Mouse (Mus musculus) R1 (cell line): ENCODE results near the gene Rexo2.
"Not testable (repeated sequence)": the region's sequence is repeated elsewhere in the genome, so short reads cannot be mapped to it uniquely, and the experiment has no call there.

Experiments used
- DNase-seq: peaks from one replicate; pipeline ENCODE4 v3.0.0-alpha.2; 2018; ENCODE audit warnings: low read depth, low spot score

The Rexo2 gene

DNA sequence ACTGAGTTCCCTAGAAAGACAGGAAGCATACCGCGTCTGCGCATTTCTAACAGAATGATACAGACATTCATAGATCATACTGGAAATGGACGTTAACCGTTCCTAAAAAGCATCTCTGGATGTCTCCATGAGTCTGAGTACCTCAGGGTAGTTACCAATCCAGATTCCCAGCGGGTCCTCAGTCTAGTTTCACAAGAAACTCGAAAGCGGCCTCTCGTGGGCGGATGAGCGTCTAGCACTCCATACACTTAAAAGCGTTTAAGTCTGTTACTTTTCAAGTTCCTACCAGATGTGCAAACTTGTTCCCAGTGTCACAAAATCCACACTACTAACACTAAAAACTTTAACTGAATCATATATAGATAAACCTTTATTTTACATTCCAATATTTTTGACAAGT lies 7.3 kb downstream of the Rexo2 start:
- DNase-seq, result peak; percentile 54

DNA sequence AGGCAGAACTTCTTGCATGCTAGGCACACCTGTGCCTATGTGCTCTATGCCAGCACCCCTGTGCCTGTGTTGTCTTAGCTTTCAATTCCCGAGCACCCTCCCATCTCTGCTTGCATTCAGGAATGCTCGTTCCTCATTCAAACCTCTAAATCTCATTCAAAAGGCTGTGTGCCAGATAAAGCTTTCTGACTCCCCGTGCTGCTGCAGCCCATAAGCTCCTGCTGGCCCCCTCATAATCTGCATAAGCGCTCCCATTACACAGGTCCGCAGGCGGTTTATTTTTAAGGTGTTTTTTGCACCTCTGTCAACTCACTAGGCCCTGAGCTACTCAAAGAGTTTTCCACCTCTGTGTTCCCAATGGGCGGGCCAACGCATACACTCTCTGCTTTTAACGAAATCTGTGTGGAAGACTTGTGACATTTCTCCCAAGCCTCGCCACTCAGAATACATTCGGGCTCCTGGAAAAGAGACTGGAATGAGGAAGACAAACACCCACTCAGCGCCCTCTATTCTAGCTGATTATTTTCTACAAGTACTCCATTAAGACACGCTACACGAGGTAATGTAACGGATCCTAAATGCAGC lies 7.9 kb downstream of the Rexo2 start:
- DNase-seq, result peak; percentile 66

DNA sequence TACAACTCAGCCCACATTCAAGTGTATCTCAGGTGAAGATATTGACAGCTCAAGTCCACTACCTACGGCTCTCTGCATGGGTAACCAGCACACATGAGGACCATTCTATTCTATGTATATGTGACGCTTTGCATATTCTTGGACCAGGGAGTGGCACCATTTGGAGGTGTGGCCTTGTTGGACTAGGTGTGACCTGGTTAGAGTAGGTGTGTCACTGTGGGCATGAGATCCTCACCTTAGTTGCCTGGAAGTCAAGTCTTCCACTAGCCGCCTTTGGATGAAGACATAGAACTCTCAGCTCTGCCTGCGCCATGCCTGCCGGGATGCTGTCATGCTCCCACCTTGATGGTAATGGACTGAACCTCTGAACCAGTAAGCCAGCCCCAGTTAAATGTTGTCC lies 13.0 kb downstream of the Rexo2 start:
- not testable (repeated sequence) for DNase-seq

DNA sequence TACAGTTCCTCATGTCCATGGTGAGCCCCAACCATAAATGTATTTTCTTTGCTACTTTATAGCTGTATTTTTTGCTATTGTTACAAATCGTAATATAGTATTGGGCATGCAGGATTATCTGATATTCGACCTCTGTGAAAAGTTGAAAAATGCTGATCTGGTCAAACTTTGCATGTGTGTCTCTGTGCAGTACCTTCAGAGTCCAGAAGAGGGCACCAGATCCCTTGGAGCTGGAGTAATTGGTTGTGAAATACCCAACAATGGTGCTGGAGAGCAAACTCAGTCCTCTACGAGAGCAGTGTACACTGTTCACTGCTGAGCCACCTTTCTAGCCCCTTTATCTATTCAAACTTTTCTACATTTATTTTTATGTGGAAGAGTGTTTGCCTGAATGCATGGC lies 13.6 kb downstream of the Rexo2 start:
- DNase-seq, result peak; percentile 80

DNA sequence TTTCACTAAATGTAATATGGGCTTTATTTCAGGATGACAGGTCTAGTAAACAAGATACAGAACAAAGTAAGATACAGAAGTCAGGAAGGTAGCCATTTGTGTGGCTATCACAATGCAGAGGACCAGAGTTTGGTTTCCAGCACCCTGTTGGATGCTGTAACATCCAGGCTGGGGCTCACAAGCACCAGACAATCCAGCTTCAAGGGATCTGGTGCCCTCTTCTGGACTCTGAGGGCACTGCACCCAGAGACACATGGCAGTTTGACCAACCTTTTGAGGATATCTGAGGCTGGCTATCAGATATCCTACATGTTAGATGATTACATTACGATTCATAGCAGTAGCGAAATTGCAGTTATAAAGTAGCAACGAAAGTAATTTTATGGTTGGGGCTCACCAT lies 14.8 kb downstream of the Rexo2 start:
- peak; percentile 66 for DNase-seq

DNA sequence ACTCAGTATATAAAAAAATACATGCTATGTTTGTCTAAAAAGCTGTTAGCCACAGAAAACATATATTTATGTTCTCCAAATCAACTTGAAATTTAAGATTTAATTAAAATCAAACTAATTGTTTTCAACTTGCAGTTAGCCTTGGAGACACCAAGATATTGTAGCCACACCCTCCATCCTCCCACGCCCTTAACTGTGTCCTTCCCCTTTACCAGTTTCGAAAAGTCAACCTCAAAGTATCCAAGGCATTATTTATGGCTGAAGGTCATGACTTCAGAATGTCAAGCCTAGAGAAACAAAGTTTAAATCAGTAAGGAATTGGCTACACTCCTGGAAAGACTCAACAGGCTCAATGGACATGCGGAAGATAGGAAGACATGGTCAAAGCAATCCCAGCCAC lies 18.9 kb downstream of the Rexo2 start:
- DNase-seq, result no peak

DNA sequence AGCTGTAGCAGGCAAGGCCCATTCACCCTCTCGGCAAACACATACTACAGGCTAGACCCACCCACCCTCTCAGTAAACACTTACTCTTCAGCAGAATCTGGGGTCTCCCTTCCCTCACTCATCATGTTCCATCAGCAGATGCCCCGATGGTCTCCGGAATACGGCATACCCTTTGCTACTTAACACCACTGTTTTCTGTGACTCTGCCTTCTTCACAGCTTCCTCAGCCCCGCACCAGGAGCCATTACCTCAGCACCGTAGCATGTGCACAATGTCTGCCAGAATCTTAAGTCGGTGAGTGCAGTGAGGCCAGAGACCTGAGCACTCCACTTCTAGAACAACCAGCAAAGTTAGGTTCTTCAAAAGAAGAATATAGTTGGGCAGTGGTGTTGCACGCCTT lies 19.7 kb downstream of the Rexo2 start:
- no peak for DNase-seq

DNA sequence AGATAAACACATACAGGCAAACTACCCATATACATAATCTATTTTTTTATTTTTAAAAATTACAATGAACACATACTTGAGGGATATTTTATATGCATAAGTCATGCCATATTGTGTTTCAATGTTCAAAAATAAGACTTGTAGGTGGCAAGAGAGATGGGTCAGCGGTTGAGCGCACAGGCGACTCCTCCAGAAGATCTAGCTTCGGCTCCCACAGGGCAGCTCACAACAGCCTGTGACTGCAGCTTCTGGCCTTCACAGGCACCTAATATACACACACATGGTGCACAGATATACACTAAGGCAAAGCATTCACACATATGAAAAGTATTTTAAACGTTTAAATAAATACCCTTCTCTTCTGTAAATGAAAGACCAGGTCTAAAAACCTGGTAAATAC lies 21.0 kb downstream of the Rexo2 start:
- DNase-seq, result no peak

DNA sequence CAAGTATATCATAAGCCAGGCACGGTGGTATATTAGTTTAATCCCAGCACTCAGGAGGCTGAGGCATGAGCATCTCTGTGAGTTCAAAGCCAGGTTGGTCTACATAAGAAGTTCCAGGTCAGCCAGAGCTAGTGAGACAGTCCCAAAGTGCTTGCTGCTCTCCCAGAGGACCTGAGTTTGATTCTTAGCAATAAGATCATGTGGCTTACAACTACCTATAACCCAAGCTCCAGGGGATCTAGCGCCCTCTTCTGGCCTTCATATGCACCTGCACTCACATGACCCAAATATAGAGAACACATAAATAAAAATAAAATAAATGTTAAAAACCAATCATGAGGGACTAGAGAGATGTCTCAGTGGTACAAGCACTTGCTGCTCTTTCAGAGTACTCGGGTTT lies 21.5 kb downstream of the Rexo2 start:
- DNase-seq, result peak; percentile 54

DNA sequence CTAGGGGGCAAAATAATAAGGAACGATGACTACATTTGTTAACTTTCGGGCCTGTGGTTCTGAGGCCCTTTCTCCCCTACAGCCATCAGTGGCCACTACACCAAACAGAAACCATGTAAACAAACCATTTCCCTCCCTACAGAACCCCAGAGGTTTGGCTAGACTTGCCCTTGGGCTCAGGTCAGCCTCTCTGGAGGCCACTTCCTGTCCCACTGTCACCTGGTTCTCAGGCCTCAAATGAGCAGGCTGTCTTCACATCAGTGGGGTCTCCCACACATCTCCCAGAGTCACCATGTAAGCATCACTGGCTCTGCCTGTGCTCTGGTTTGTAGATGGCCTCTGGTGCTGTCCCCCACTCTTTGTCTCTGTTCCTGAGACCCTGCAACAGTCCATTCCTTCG lies 24.5 kb downstream of the Rexo2 start:
- DNase-seq, result no peak

DNA sequence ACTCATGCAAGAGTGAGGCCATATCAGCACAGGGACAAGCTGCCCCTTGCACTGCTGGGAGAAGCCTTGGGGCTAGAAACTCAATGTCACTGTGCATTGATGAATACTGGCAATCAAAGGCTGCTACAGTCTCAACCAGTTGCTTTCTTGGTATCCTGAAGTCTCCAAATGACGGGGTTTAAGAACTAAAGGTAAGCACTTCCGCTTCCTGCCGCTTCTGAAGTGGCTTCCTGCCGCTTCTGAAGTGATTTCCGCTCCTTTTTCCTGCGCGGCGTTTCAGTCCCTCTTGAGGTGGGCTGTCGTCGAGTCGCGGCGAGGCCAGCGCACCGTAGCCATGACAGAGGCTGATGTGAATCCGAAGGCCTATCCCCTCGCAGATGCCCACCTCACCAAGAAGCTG lies 30.4 kb downstream of the Rexo2 start:
- no peak for DNase-seq

DNA sequence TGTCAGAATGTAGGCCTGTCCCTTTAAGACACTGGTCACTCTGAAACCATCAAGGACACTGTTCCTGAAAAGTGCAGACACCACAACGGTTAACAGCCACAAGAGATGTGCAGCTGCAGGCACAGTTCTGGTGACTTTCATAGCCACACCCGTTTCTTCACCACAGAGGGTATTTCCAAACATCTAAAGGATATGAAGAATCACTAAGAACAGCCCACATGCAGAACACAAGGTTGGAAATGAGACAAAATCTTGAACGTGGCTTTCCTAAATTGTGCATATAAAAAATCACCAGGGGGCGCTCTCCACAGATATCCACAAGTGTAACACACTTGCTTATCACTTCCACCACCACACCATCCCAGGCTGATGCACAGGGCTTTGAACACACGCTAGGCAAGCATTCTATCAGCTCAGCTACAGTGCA lies 32.6 kb downstream of the Rexo2 start:
- DNase-seq, result peak; percentile 53

DNA sequence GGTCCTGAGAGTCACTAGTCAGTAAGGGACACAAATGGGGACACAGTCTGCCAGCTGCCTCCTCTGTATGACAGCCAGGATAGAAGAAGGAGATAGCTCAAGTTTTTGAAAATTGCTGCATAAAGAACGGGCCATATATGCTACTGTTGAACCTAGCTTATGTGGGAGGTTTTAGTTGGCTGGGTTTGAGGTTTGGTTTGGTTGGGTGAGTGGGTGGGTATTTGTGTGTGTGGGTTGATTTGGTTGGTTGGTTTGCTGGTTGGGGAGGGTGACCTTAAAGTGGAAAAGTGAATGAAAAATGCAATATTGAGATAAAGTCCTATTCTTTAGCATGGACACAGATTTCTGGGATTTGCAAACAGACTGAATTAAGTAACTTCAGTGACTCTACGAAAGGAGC lies 35.6 kb downstream of the Rexo2 start:
- no peak for DNase-seq

DNA sequence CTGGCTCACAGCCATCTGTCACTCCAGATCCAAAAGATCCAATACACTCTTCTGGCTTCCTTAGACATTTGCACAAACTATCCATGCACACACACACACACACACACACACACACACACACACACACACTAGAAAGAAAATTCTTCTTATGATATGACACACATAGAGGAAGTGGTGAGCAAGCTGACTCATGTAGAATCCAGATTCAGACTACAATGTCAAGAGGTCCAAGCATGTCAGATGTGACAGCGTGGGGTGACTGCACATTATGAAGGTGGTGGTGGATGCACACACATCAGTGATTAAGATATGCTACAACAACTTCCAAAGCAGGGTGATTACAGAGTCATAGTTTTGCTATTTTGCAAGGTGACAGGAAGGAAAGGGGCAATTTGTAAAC lies 36.5 kb downstream of the Rexo2 start:
- no peak for DNase-seq

DNA sequence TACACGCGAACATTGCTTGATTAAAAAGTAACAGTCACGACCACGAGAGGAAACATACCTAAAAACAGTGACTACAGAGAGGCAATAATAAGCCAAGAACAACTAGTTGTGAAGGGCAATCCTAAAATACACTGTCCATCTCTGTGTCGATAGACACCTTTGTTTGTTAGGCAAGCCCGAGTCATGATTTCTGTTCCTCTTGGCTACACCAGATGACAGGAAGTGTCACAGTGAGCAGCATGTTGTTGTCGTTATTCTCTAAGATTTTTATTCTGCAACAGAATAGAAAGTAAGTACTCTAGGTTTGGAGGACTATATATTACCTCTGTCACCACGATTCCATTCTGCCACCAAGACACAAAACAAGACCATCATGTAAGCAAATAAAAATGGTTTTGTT lies 48.0 kb downstream of the Rexo2 start:
- DNase-seq, result no peak

DNA sequence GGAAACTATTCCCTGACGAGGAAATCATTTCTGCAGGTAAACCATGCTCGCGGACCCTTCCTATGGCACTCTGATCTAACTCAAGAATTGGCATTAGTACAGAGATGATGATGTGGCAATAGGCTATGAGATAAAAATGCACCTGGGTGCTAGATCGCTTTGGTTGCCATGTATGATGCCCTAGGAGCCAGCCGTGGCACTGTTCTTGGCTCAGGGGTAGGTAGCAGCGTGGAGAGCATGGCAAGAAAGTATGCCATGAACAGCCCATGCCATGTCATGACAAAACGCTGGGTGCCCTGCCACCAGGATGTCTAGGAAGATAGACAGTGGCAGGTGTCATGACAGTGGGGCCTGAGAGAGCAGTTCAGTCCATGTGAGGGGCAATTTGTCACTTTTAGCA lies 53.2 kb downstream of the Rexo2 start:
- no peak for DNase-seq

DNA sequence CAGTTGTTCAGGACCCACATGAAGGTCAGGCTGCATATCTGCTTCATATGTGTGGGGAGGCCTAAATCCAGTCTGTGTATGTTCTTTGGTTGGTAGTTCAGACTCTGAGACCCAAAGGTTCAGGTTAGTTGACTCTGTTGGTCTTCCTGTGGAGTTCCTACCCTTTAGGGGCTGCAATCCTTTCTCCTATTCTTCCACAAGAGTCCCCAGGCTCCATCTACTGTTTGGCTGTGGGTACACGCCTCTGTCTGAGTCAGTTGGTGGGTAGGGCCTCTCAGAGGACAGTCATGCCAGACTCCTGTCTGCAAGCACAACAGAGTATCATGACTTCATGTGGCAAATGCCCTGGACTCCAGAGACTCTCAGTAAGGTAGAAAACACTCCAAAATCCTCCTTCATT lies 57.2 kb downstream of the Rexo2 start:
- no peak for DNase-seq

DNA sequence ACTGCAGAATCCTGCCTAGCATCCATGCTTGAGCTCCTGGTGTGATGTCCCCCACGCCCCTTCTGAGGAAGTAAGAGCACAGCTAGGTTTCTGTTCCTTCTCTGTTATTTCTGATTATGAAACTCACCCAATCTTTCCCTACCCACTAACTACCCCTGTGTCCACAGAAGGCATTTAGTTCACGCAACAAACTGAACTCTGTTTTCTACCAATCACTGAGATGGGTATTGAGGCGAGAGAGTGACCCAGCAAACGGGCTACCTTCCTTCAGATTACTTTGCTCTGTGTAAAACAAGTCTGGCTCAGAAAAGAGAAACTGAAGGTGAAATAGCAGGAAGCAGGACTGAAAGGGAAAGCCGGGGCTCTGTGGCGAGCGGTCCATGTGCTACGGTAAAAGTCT lies 58.0 kb downstream of the Rexo2 start:
- no peak for DNase-seq

DNA sequence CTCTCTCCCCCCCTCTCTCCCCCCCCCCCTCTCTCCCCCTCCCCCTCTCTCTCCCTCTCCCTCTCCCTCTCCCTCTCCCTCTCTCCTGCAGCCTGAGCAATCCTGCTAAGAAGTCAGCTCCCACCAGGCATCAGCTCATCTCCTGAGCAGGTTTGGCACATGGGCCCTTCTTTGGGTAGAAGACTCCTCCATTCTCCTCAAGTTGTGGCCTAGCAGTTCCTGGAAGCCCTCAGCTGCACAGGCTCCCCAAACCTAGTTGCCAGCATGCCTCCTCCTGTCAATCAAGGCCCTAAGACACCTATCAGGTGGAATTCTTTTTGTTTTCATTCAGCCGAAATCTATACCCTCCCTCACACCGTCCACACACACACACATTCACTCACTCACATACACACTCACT lies 58.9 kb downstream of the Rexo2 start:
- DNase-seq, result no peak

DNA sequence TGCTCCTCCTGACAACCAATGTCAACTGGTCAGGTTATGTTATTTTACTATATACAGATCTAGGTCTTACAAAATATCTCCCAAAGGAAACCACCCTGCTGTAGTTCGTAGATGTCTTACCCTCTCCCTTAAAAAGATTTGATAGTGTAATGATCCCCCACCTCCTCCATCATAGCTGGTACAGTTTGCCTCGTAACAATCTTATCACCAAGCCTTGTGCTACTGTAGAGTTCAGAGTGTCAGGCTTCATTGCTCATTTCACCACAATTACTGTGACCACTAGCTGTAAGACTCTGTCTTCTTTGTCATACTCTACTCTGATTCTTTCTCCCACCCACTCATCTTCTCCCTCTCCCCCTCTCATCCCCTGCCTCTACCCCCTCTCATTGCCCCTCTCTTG lies 59.4 kb downstream of the Rexo2 start:
- no peak for DNase-seq

DNA sequence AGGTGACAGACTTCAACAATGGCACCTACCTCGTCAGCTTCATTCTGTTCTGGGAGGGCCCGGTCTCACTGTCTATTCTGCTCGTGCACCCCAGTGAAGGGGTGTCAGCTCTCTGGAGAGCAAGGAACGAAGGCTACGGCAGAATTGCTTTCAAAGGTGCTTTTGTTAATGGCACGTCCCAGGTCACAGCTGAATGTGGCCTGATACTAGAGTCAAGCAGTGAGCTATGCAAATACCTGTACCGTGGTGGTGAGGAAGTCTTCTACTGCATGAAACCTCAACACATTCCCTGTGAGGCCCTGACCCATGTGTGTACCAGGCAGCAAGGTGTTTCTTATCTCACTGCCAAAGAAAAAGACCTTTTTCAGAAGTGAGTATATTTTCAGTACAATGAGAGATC lies 60.0 kb downstream of the Rexo2 start:
- no peak for DNase-seq

DNA sequence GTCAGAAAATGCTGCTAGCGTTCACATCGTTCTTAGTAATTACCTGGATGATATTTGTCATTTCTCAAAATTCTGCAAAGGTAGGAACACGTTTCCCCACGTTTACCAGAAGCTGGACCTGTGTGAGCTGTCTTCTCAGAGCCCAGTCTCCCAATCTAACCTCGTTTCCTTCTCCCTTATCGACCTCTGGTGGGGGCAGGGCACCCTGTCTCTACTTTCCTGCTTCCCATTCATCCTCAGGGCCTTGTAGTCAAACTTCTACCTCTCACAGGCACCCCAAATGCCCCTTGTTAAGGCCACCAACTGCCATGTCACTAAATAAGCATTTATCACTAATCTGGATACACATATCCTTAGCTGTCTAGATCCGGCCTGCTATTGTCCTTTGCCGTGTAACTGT lies 61.6 kb downstream of the Rexo2 start:
- no peak for DNase-seq
